Mouse (Mus musculus): ENCODE data around the gene Klhl30.

- TF ChIP-seq CTCF (IDR thresholded peaks at IDR 0.05) = no peak
- TF ChIP-seq EP300 (IDR thresholded peaks at IDR 0.05) = no peak
Measured at GRCm38 (mm10) chr1:91344001-91344400, 6.8 kb upstream of the Klhl30 start.

Measured in lung, postnatal 0 days (tissue).